Mouse (Mus musculus): ENCODE data around the gene Olfr678.
"Not testable (repeated sequence)": the region's sequence is repeated elsewhere in the genome, so short reads cannot be mapped to it uniquely, and the experiment has no call there.

Gene Olfr678

GRCm38 (mm10) chr7:105064175-105064574, at the start of gene Olfr678:
Olfr678 (plus strand) TSS chr7:105064475.
- no peak for DNase-seq (ENCODE audit: low spot score)

- DNase-seq (ENCODE audit: low spot score), result no peak
Observed at GRCm38 (mm10) chr7:105022530-105022929, 41.7 kb upstream of the Olfr678 start.

- DNase-seq (ENCODE audit: low spot score), result no peak
Observed at GRCm38 (mm10) chr7:105028360-105028759, 35.9 kb upstream of the Olfr678 start, which contains the start of gene Olfr675. Olfr675 (minus strand) TSS chr7:105028460.

- DNase-seq (ENCODE audit: low spot score), result no peak
Observed at GRCm38 (mm10) chr7:105032398-105032797, 31.9 kb upstream of the Olfr678 start, which contains the start of gene Olfr676. Olfr676 (plus strand) TSS chr7:105032698.

- not testable (repeated sequence) for DNase-seq (ENCODE audit: low spot score)
Observed at GRCm38 (mm10) chr7:105033836-105034235, 30.4 kb upstream of the Olfr678 start.

GRCm38 (mm10) chr7:105058951-105059350, 5.3 kb upstream of the Olfr678 start:
- no peak for DNase-seq (ENCODE audit: low spot score)

- no peak for DNase-seq (ENCODE audit: low spot score)
Observed at GRCm38 (mm10) chr7:105080905-105081304, 16.6 kb downstream of the Olfr678 start, which contains the start of gene Olfr679. Olfr679 (plus strand) TSS chr7:105081205.

- not testable (repeated sequence) for DNase-seq (ENCODE audit: low spot score)
Observed at GRCm38 (mm10) chr7:105092717-105093116, 28.4 kb downstream of the Olfr678 start, which contains the start of gene Olfr680-ps1. Olfr680-ps1 (minus strand) TSS chr7:105092817.

GRCm38 (mm10) chr7:105116536-105116935, 52.3 kb downstream of the Olfr678 start, which contains the start of gene Olfr681:
Olfr681 (plus strand) TSS chr7:105116836.
- DNase-seq (ENCODE audit: low spot score), result no peak

Measured in MN1 (cell line).